Mouse (Mus musculus) liver, embryonic 14.5 days (tissue): ENCODE measurements around the gene Krt75. TPM values are rescaled to one million over a fixed set of nuclear protein-coding genes. Genes with fewer than 3 reads are reported as not detected.

Experiments
- ATAC-seq: fragments of 200-750 bp; cut with Nextera tagmentation; 2 replicates; pipeline ENCODE4 v1.8.0; 2017; ENCODE audit warnings: moderate number of reproducible peaks, mild to moderate bottlenecking, moderate library complexity; ENCODE audit not compliant: insufficient read depth
- DNase-seq, 3 experiments: peaks; one replicate each; pipeline ENCODE4 v3.0.0-alpha.2; 2012 to 2013; ENCODE audit warnings: low read depth in 3 of 3, low spot score in 3 of 3
- H3K27ac ChIP-seq: fragments of 300-500 bp; sonication (generic); 2 replicates; pipeline ENCODE4 v1.5.1; 2014; ENCODE audit warnings: moderate library complexity, mild to moderate bottlenecking, control low read depth, inconsistent platforms
- H3K27me3 ChIP-seq: fragments of 300-500 bp; sonication (generic); 2 replicates; pipeline ENCODE4 v1.6.1; 2014; ENCODE audit warnings: mild to moderate bottlenecking, low read length, moderate library complexity; ENCODE audit not compliant: control insufficient read depth, insufficient read depth
- H3K36me3 ChIP-seq: fragments of 300-500 bp; sonication (generic); replicated peaks from 2 replicates; pipeline ENCODE4 v1.6.1; 2014; ENCODE audit warnings: low read depth; ENCODE audit not compliant: control insufficient read depth, insufficient read depth
- H3K4me1 ChIP-seq, 2 experiments: fragments of 200-500 bp in 1 of 2; fragments of 300-500 bp in 1 of 2; sonication (generic) in 1 of 2; replicated peaks; 2 replicates each; pipeline ENCODE4 v1.6.1; 2012 to 2014; ENCODE audit warnings: antibody characterized with exemption in 1 of 2, inconsistent platforms in 1 of 2, low read length in 1 of 2; ENCODE audit not compliant: control insufficient read depth in 2 of 2, insufficient read depth in 2 of 2
- H3K4me2 ChIP-seq: fragments of 300-500 bp; sonication (generic); 2 replicates; pipeline ENCODE4 v1.6.1; 2014; ENCODE audit warnings: low read depth, mild to moderate bottlenecking, control low read depth, moderate library complexity
- H3K4me3 ChIP-seq, 2 experiments: fragments of 200-500 bp in 1 of 2; fragments of 300-500 bp in 1 of 2; sonication (generic) in 1 of 2; 2 replicates each; pipeline ENCODE4 v1.5.1; 2012 to 2014; ENCODE audit warnings: low read depth in 2 of 2, low read length in 2 of 2, mild to moderate bottlenecking in 2 of 2, control low read depth in 1 of 2, inconsistent platforms in 1 of 2, moderate library complexity in 1 of 2; ENCODE audit not compliant: insufficient read depth in 1 of 2
- H3K9ac ChIP-seq: fragments of 300-500 bp; sonication (generic); replicated peaks from 2 replicates; pipeline ENCODE4 v1.6.1; 2014; ENCODE audit warnings: mild to moderate bottlenecking, control low read depth, moderate library complexity
- H3K9me3 ChIP-seq: fragments of 300-500 bp; sonication (generic); 2 replicates; pipeline ENCODE4 v1.6.1; 2016; ENCODE audit warnings: low read length, mixed read lengths; ENCODE audit not compliant: control insufficient read depth
- CTCF ChIP-seq: IDR thresholded peaks from 2 replicates; pipeline ENCODE4 v1.5.1; 2016; ENCODE audit warnings: antibody characterized with exemption, low read depth, control low read depth
- EP300 ChIP-seq: IDR thresholded peaks from 2 replicates; pipeline ENCODE4 v1.6.1; 2016; ENCODE audit warnings: antibody characterized with exemption, low read depth
- WGBS: fragments of 180-500 bp; shearing (Covaris S2); extraction: QIAGEN DNeasy Blood & Tissue Kit; methylation state at CpG from one replicate; pipeline ENCODE4 v1.1.7; 2014; ENCODE audit not compliant: insufficient replicate concordance; 5-methylcytosine and 5-hydroxymethylcytosine counted together
- polyA plus RNA-seq, 2 experiments: library from polyadenylated mRNA; depleted of rRNA in 1 of 2; stranded (reverse) in 1 of 2; unstranded in 1 of 2; fragments of >200 nt; fragmentation: Nextera tagmentation in 1 of 2; extraction: Ambion mirVana in 1 of 2; gene quantifications; 2 replicates each; pipeline versions ENCODE4 v1.2.1 to v1.2.3; 2012 to 2014

The Krt75 gene
- polyA plus RNA-seq, 2 experiments = not detected

DNA sequence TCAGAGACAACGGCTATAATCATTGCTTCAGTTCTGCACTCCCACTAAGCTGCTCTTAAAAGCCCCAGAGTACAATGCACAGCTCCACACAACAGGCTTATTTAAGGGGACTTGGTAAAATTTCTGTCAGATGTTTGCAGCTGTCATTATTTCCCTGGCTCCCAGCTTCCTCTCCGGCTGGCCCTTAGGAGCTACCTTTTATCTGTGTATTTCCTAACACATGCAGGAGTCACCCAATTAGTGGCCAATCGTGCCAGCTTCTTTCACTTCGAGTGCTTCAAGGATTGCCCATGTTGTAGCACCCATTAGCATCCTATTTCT is 35.2 kb downstream of the Krt75 start:
- no peaks in the 10 kb centered on the region for H3K4me1 ChIP-seq
- TF ChIP-seq CTCF = no peak
- no peak for TF ChIP-seq EP300
- H3K9ac ChIP-seq = no peak overlapping the region
- no peaks in the 10 kb centered on the region for H3K36me3 ChIP-seq
- no peak overlapping the region for H3K4me3 ChIP-seq
- H3K9me3 ChIP-seq = no peaks in the 10 kb centered on the region
- DNase-seq = no peak
- ATAC-seq = no peak
- H3K27ac ChIP-seq = no peak overlapping the region
- 49% methylated on average over 4 of the region's 4 CpGs for WGBS
- no peak overlapping the region for H3K4me2 ChIP-seq
- H3K27me3 ChIP-seq = no peaks in the 10 kb centered on the region

DNA sequence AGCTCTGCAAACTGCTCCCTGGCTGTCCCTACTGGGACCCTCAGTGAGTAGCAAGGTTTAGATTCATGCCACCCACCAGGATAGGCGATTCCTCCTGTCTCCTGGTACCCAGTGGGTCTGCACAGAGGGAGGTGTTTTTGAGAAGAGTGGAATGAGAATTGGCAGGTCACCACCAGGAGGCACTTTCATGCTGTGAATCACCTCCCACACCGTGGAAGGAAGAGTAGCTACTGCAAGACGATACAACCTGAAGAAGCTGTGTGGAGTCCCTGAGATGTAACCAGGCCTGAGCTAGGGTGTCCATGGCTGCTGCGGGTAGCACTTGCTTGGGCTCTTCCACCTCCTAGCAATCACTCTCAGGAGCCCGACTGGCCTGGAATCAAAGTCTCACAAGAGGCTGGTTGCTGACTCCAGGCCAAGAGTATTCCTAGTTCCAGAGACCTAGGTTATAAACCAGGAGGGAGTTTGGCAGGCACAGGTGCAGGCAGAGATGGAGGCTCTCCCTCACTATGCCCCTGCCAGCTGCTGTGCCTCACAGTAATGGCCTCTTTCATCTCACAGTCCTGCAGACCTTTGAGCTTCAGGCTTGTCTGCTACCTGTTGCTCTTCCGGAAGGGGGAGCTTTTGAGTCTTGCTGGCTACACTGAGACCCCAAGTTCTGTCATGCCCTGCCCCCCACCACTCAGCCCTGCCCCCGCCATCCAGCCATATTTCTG is 35.7 kb downstream of the Krt75 start:
- Histone ChIP-seq H3K4me1 (no peaks in the 10 kb centered on the region), H3K4me2 (no peak overlapping the region), H3K9me3 (no peaks in the 10 kb centered on the region), H3K27me3 (no peaks in the 10 kb centered on the region), H3K27ac (no peak overlapping the region), H3K36me3 (no peaks in the 10 kb centered on the region), H3K9ac (no peak overlapping the region), H3K4me3 (no peak overlapping the region)
- ATAC-seq = no peak
- WGBS = 30% methylated on average over 7 of the region's 7 CpGs
- no peak for DNase-seq
- no peak for TF ChIP-seq CTCF

DNA sequence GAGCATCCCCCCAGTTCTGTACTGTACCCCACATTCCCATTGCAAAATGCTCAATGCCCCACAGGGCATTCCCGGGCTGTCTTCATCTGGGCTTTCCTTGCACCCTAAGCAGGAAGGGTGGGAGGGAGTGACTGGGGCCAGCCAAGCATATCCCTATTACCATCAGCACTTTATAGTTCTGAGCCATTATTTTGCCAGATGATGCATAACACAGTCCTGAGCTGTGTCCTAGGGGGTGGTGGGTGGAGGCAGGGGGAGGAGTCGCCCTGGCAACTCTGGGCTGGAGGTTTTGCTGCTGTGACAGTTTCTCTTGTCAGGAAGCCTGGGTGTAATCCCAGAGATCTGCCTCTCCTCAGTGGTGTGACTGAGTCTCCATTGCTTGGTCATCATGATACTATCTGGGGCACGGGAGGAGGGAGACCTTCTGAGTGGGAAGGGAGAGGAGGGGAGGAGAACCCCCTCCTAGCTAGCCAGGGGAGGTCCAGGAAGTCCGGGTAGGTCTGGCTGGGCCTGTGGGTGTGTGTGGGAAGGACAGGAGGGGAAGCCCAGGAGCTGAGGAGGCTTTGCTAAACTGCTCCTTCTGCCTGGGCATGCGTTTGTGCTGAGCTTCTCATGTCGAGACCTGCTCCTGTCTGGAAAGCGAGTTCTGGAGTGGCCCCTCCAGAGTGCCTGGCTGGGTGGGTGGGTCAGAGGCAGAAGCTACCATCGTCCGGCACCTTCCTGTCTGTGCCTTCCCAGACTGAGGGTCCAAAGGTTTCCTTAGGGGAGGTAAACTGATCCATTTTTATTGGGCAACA is 37.5 kb downstream of the Krt75 start:
- DNase-seq (no peak), ATAC-seq (no peak)
- TF ChIP-seq EP300 (no peak), CTCF (no peak)
- Histone ChIP-seq H3K27ac (no peak overlapping the region), H3K9me3 (no peaks in the 10 kb centered on the region), H3K4me1 (no peaks in the 10 kb centered on the region), H3K4me2 (no peak overlapping the region), H3K9ac (no peak overlapping the region), H3K4me3 (no peak overlapping the region), H3K27me3 (no peaks in the 10 kb centered on the region), H3K36me3 (no peaks in the 10 kb centered on the region)
- 28% methylated on average over 9 of the region's 9 CpGs for WGBS

DNA sequence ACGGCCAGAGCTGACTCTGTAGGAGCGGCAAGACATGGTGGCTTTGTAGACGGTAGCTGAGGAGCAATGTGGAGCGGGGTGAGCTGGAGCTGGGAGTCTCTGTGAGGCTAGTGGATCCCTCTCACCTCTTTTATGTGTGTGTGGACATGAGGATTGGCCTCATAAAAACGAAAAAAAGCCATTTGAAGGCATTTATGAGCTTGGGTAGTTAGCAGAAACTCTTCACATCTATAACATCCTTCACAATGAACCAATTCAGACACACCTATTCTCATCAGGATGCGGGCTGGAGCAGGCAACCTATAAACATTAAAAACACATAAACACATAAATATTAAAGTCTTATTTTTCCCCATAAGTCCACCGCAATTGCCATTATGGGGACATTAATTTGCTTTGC is 41.0 kb downstream of the Krt75 start, which contains the start of gene Krt84:
Gene Krt84 (minus strand): TSS at position 101 of the 400 bp plus-strand sequence.
- ATAC-seq (no peak), DNase-seq (no peak)
- Histone ChIP-seq H3K4me3 (no peak within 1 kb of the TSS), H3K27ac (no peak within 1 kb of the TSS), H3K36me3 (no peaks in the 10 kb centered on the region), H3K9ac (no peak within 1 kb of the TSS), H3K4me2 (no peak within 1 kb of the TSS), H3K27me3 (no peaks in the 10 kb centered on the region), H3K4me1 (no peaks in the 10 kb centered on the region), H3K9me3 (no peaks in the 10 kb centered on the region)
- TF ChIP-seq CTCF (no peak), EP300 (no peak)
- WGBS = 68% methylated on average over 7 of the region's 7 CpGs

DNA sequence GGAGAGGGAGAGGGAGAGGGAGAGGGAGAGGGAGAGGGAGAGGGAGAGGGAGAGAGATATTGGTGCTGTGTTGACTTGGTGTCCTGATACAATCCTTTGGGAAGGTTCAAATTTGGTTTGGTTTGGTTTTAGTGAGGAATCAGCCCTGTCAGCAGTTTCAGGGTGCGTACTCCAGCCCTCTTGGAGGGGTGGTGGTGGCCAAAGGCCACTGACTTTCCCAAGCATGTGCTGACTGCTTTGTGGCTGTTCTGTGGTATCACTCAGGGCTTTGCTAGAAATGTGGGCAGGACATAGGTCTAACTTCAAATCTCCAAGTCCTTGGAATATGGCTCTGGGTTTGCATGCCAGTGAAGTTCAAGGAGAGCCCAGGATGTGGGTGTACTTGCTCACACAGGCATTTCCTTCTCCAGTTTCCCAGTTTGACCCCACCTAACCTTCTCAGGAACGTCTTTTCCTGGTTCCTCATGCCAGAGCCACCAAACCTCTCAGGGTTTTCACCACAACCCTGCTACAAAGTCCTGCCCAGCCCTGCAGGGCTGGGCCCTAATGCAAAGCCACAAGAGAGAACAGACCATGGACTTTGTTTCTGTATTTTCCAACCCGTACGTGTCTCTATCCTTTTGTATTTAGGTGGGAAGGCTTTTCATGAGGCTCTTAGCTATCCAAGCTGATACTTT is 51.0 kb downstream of the Krt75 start:
- H3K9me3 ChIP-seq = no peaks in the 10 kb centered on the region
- ATAC-seq (no peak), DNase-seq (no peak)
- H3K27ac ChIP-seq = no peak overlapping the region
- WGBS = 40% methylated on average over 4 of the region's 4 CpGs
- no peak overlapping the region for H3K4me2 ChIP-seq
- H3K36me3 ChIP-seq = no peaks in the 10 kb centered on the region
- H3K4me3 ChIP-seq = no peak overlapping the region
- H3K27me3 ChIP-seq = no peaks in the 10 kb centered on the region
- H3K9ac ChIP-seq = no peak overlapping the region
- no peaks in the 10 kb centered on the region for H3K4me1 ChIP-seq
- no peak for TF ChIP-seq CTCF
- TF ChIP-seq EP300 = no peak
